Mouse (Mus musculus): ENCODE measurements at regions not wholly inside any gene's neighbourhood (a gene's known extent, or its start where the extent isn't known, plus 50 kb on each side); places are given as distances from the start of the nearest gene placed in this dataset.
A peak's percentile ranks its signal among the peaks of the same experiment; 100 is the strongest.

- ATAC-seq (replicated peaks; ENCODE audit: low FRiP score, low TSS enrichment, poor library complexity, severe bottlenecking): no peak
Measured at GRCm38 (mm10) chr13:107944831-107945230, 99.4 kb upstream of the Smim15 start.

GRCm38 (mm10) chr13:107942979-107943378 lies 101.3 kb upstream of the Smim15 start:
- ATAC-seq (replicated peaks; ENCODE audit: low FRiP score, low TSS enrichment, poor library complexity, severe bottlenecking): no peak

- no peak for ATAC-seq (replicated peaks; ENCODE audit: low FRiP score, low TSS enrichment, poor library complexity, severe bottlenecking)
Measured at GRCm38 (mm10) chr13:107942297-107942962, 101.8 kb upstream of the Smim15 start.

- ATAC-seq (replicated peaks; ENCODE audit: low FRiP score, low TSS enrichment, poor library complexity, severe bottlenecking): no peak
Measured at GRCm38 (mm10) chr13:107939916-107940646, 104.2 kb upstream of the Smim15 start.

- no peak for ATAC-seq (replicated peaks; ENCODE audit: low FRiP score, low TSS enrichment, poor library complexity, severe bottlenecking)
Measured at GRCm38 (mm10) chr13:107935611-107936010, 108.6 kb upstream of the Smim15 start.

- ATAC-seq (replicated peaks; ENCODE audit: low FRiP score, low TSS enrichment, poor library complexity, severe bottlenecking): 0 out of 2 replicates have a peak, but pooled peaks have one; percentile 28
Measured at GRCm38 (mm10) chr13:107934691-107935090, 109.6 kb upstream of the Smim15 start.

- ATAC-seq (replicated peaks; ENCODE audit: low FRiP score, low TSS enrichment, poor library complexity, severe bottlenecking): peak; percentile 55
Measured at GRCm38 (mm10) chr13:107933598-107934571, 110.4 kb upstream of the Smim15 start.

- no peak for ATAC-seq (replicated peaks; ENCODE audit: low FRiP score, low TSS enrichment, poor library complexity, severe bottlenecking)
Measured at GRCm38 (mm10) chr13:107932423-107933032, 111.7 kb upstream of the Smim15 start.

GRCm38 (mm10) chr13:107931216-107931615 lies 113.0 kb upstream of the Smim15 start:
- ATAC-seq (replicated peaks; ENCODE audit: low FRiP score, low TSS enrichment, poor library complexity, severe bottlenecking): no peak

GRCm38 (mm10) chr13:107927499-107928215 lies 116.6 kb upstream of the Smim15 start:
- ATAC-seq (replicated peaks; ENCODE audit: low FRiP score, low TSS enrichment, poor library complexity, severe bottlenecking): peak; percentile 93

GRCm38 (mm10) chr13:107925470-107925869 lies 118.8 kb upstream of the Smim15 start:
- ATAC-seq (replicated peaks; ENCODE audit: low FRiP score, low TSS enrichment, poor library complexity, severe bottlenecking): no peak

- no peak for ATAC-seq (replicated peaks; ENCODE audit: low FRiP score, low TSS enrichment, poor library complexity, severe bottlenecking)
Measured at GRCm38 (mm10) chr13:107923129-107924114, 120.8 kb upstream of the Smim15 start.

GRCm38 (mm10) chr13:107919403-107919802 lies 124.8 kb upstream of the Smim15 start:
- no peak for ATAC-seq (replicated peaks; ENCODE audit: low FRiP score, low TSS enrichment, poor library complexity, severe bottlenecking)

GRCm38 (mm10) chr13:107918478-107918877 lies 125.8 kb upstream of the Smim15 start:
- no peak for ATAC-seq (replicated peaks; ENCODE audit: low FRiP score, low TSS enrichment, poor library complexity, severe bottlenecking)

- ATAC-seq (replicated peaks; ENCODE audit: low FRiP score, low TSS enrichment, poor library complexity, severe bottlenecking): no peak
Measured at GRCm38 (mm10) chr13:107918065-107918464, 126.2 kb upstream of the Smim15 start.

GRCm38 (mm10) chr13:107917564-107917963 lies 126.7 kb upstream of the Smim15 start:
- ATAC-seq (replicated peaks; ENCODE audit: low FRiP score, low TSS enrichment, poor library complexity, severe bottlenecking): no peak

- no peak for ATAC-seq (replicated peaks; ENCODE audit: low FRiP score, low TSS enrichment, poor library complexity, severe bottlenecking)
Measured at GRCm38 (mm10) chr13:107910125-107910524, 134.1 kb upstream of the Smim15 start.
